Mouse (Mus musculus): ENCODE data around the gene Ksr2. TPM values are rescaled to one million over a fixed set of nuclear protein-coding genes. Genes with fewer than 3 reads are reported as not detected.
"Not testable (repeated sequence)": the region's sequence is repeated elsewhere in the genome, so short reads cannot be mapped to it uniquely, and the experiment has no call there.

Gene Ksr2
- polyA plus RNA-seq, 1 experiment from 2014 or later, result 0.01 TPM

GRCm38 (mm10) chr5:117397371-117397770, 16.4 kb upstream of the Ksr2 start:
- DNase-seq (ENCODE audit: low spot score) (no peak), ATAC-seq (replicated peaks; ENCODE audit: low FRiP score) (no peak)
- no peaks in the 10 kb centered on the region; the same call in 1 of the 2 replicates for H3K4me1 ChIP-seq (replicated peaks; ENCODE audit: control insufficient read depth, insufficient read depth, low read length)
- H3K27me3 ChIP-seq (replicated peaks; ENCODE audit: control insufficient read depth, insufficient read depth, low read length), result no peaks in the 10 kb centered on the region
- H3K36me3 ChIP-seq (ENCODE audit: control insufficient read depth, insufficient read depth, low read length), result no peaks in the 10 kb centered on the region
- WGBS, result 71% methylated on average over 6 of the region's 6 CpGs
- no peak overlapping the region for H3K4me2 ChIP-seq
- no peak overlapping the region for H3K27ac ChIP-seq (ENCODE audit: low read depth, low read length)
- H3K4me3 ChIP-seq (ENCODE audit: low read depth, low read length), result no peak overlapping the region
- H3K9me3 ChIP-seq (ENCODE audit: control insufficient read depth, low read length), result peaks cover 5% of the 10 kb centered on the region
- no peak overlapping the region for H3K9ac ChIP-seq (ENCODE audit: low read depth, low read length)

DNA sequence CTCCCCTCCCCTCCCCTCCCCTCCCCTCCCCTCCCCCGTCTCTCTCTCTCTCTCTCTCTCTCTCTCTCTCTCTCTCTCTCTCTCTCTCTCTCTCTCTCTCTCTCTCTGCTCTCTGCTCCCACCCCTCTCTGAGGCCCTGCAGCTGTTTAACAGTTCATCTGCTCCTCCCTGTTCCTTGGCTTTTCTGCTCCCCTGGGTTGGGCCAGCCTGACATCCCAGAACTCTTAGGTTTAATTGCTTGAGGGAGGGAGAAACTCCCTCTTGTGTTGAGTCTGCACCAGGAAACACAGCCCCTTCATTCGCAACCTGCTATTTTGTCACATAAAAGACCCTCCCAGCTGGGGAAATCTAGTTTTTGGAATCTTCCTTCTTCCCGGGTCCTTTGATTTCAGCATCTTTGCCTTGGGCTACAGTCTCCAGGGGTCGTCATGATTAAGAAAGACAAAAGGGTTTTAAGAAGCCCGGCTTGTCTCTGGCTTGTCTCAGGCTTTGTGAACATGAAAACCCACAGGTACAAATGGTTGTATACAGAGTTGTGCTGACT, 15.7 kb upstream of the Ksr2 start:
- ATAC-seq (replicated peaks; ENCODE audit: low FRiP score) (no peak), DNase-seq (ENCODE audit: low spot score) (no peak)
- no peak overlapping the region for H3K4me3 ChIP-seq (ENCODE audit: low read depth, low read length)
- no peaks in the 10 kb centered on the region for H3K27me3 ChIP-seq (replicated peaks; ENCODE audit: control insufficient read depth, insufficient read depth, low read length)
- no peak overlapping the region for H3K27ac ChIP-seq (ENCODE audit: low read depth, low read length)
- WGBS, result 60% methylated on average over 4 of the region's 5 CpGs
- peaks cover under 1% of the 10 kb centered on the region; the same call in 1 of the 2 replicates for H3K9me3 ChIP-seq (ENCODE audit: control insufficient read depth, low read length)
- H3K4me2 ChIP-seq, result no peak overlapping the region
- no peaks in the 10 kb centered on the region; the same call in 1 of the 2 replicates for H3K4me1 ChIP-seq (replicated peaks; ENCODE audit: control insufficient read depth, insufficient read depth, low read length)
- no peak overlapping the region for H3K9ac ChIP-seq (ENCODE audit: low read depth, low read length)
- no peaks in the 10 kb centered on the region for H3K36me3 ChIP-seq (ENCODE audit: control insufficient read depth, insufficient read depth, low read length)

GRCm38 (mm10) chr5:117399281-117399680, 14.5 kb upstream of the Ksr2 start:
- H3K4me1 ChIP-seq (replicated peaks; ENCODE audit: control insufficient read depth, insufficient read depth, low read length), result no peaks in the 10 kb centered on the region; the same call in 1 of the 2 replicates
- DNase-seq (ENCODE audit: low spot score), result no peak
- H3K27ac ChIP-seq (ENCODE audit: low read depth, low read length), result no peak overlapping the region
- H3K27me3 ChIP-seq (replicated peaks; ENCODE audit: control insufficient read depth, insufficient read depth, low read length), result no peaks in the 10 kb centered on the region
- no peak overlapping the region for H3K4me2 ChIP-seq
- H3K9ac ChIP-seq (ENCODE audit: low read depth, low read length), result no peak overlapping the region
- 70% methylated on average over 9 of the region's 9 CpGs for WGBS
- H3K36me3 ChIP-seq (ENCODE audit: control insufficient read depth, insufficient read depth, low read length), result no peaks in the 10 kb centered on the region
- H3K4me3 ChIP-seq (ENCODE audit: low read depth, low read length), result no peak overlapping the region
- no peak for ATAC-seq (replicated peaks; ENCODE audit: low FRiP score)
- H3K9me3 ChIP-seq (ENCODE audit: control insufficient read depth, low read length), result no peaks in the 10 kb centered on the region

- Histone ChIP-seq H3K9ac (ENCODE audit: low read depth, low read length) (no peak overlapping the region), H3K36me3 (ENCODE audit: control insufficient read depth, insufficient read depth, low read length) (no peaks in the 10 kb centered on the region), H3K27ac (ENCODE audit: low read depth, low read length) (no peak overlapping the region), H3K4me3 (ENCODE audit: low read depth, low read length) (no peak overlapping the region), H3K9me3 (ENCODE audit: control insufficient read depth, low read length) (no peaks in the 10 kb centered on the region), H3K4me2 (no peak overlapping the region), H3K27me3 (replicated peaks; ENCODE audit: control insufficient read depth, insufficient read depth, low read length) (no peaks in the 10 kb centered on the region), H3K4me1 (replicated peaks; ENCODE audit: control insufficient read depth, insufficient read depth, low read length) (no peaks in the 10 kb centered on the region)
- ATAC-seq (replicated peaks; ENCODE audit: low FRiP score), result no peak
- DNase-seq (ENCODE audit: low spot score), result no peak
- WGBS, result 79% methylated on average over 8 of the region's 8 CpGs
Observed at GRCm38 (mm10) chr5:117403609-117404008, 10.2 kb upstream of the Ksr2 start.

DNA sequence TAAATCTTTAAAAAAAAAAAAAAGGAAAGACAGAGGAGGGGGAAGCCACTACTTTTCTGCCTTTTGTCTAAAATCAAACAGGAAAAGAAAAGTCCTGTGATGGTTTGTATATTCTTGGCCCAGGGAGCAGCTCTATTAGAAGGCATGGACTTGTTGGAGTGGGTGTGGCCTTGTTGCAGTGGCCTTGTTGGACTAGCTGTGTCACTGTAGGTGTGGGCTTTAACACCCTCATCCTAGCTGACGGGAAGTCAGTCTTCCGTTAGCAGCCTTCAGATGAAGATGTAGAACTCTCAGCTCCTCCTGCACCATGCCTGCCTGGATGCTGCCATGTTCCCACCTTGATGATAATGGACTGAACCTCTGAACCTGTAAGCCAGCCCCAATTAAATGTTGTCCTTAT, 9.1 kb upstream of the Ksr2 start:
- not testable (repeated sequence) for ATAC-seq (replicated peaks; ENCODE audit: low FRiP score); H3K27ac ChIP-seq (ENCODE audit: low read depth, low read length); H3K4me2 ChIP-seq; H3K4me1 ChIP-seq (replicated peaks; ENCODE audit: control insufficient read depth, insufficient read depth, low read length); H3K4me3 ChIP-seq (ENCODE audit: low read depth, low read length); H3K9ac ChIP-seq (ENCODE audit: low read depth, low read length); DNase-seq (ENCODE audit: low spot score); H3K27me3 ChIP-seq (replicated peaks; ENCODE audit: control insufficient read depth, insufficient read depth, low read length); H3K9me3 ChIP-seq (ENCODE audit: control insufficient read depth, low read length); H3K36me3 ChIP-seq (ENCODE audit: control insufficient read depth, insufficient read depth, low read length)
- 88% methylated on average over 2 of the region's 2 CpGs for WGBS

GRCm38 (mm10) chr5:117408216-117408615, 5.6 kb upstream of the Ksr2 start:
- H3K36me3 ChIP-seq (ENCODE audit: control insufficient read depth, insufficient read depth, low read length), result no peaks in the 10 kb centered on the region
- peaks cover 29% of the 10 kb centered on the region for H3K27me3 ChIP-seq (replicated peaks; ENCODE audit: control insufficient read depth, insufficient read depth, low read length)
- 55% methylated on average over 4 of the region's 4 CpGs for WGBS
- H3K9ac ChIP-seq (ENCODE audit: low read depth, low read length), result no peak overlapping the region
- no peak overlapping the region for H3K4me3 ChIP-seq (ENCODE audit: low read depth, low read length)
- H3K4me1 ChIP-seq (replicated peaks; ENCODE audit: control insufficient read depth, insufficient read depth, low read length), result 0 out of 2 replicates have a peak, but pooled peaks cover under 1% of the 10 kb centered on the region
- H3K4me2 ChIP-seq, result no peak overlapping the region
- no peak for DNase-seq (ENCODE audit: low spot score)
- no peak for ATAC-seq (replicated peaks; ENCODE audit: low FRiP score)
- no peaks in the 10 kb centered on the region for H3K9me3 ChIP-seq (ENCODE audit: control insufficient read depth, low read length)
- no peak overlapping the region for H3K27ac ChIP-seq (ENCODE audit: low read depth, low read length)

- DNase-seq (ENCODE audit: low spot score), result no peak
- H3K27ac ChIP-seq (ENCODE audit: low read depth, low read length), result no peak overlapping the region
- H3K4me2 ChIP-seq, result no peak overlapping the region
- H3K36me3 ChIP-seq (ENCODE audit: control insufficient read depth, insufficient read depth, low read length), result no peaks in the 10 kb centered on the region
- WGBS, result 58% methylated on average over 6 of the region's 6 CpGs
- no peak overlapping the region for H3K9ac ChIP-seq (ENCODE audit: low read depth, low read length)
- no peak overlapping the region for H3K4me3 ChIP-seq (ENCODE audit: low read depth, low read length)
- peaks cover 4% of the 10 kb centered on the region; the same call in 1 of the 2 replicates for H3K4me1 ChIP-seq (replicated peaks; ENCODE audit: control insufficient read depth, insufficient read depth, low read length)
- no peak for ATAC-seq (replicated peaks; ENCODE audit: low FRiP score)
- peaks cover 40% of the 10 kb centered on the region for H3K27me3 ChIP-seq (replicated peaks; ENCODE audit: control insufficient read depth, insufficient read depth, low read length)
- H3K9me3 ChIP-seq (ENCODE audit: control insufficient read depth, low read length), result no peaks in the 10 kb centered on the region
Observed at GRCm38 (mm10) chr5:117409369-117409768, 4.4 kb upstream of the Ksr2 start.

- Histone ChIP-seq H3K27me3 (replicated peaks; ENCODE audit: control insufficient read depth, insufficient read depth, low read length) (peaks cover 57% of the 10 kb centered on the region), H3K4me1 (replicated peaks; ENCODE audit: control insufficient read depth, insufficient read depth, low read length) (peaks cover 4% of the 10 kb centered on the region; the same call in 1 of the 2 replicates), H3K36me3 (ENCODE audit: control insufficient read depth, insufficient read depth, low read length) (no peaks in the 10 kb centered on the region), H3K9me3 (ENCODE audit: control insufficient read depth, low read length) (no peaks in the 10 kb centered on the region), H3K4me2 (peak overlapping the region; percentile 84), H3K4me3 (ENCODE audit: low read depth, low read length) (peak overlapping the region; percentile 54; the same call in 1 of the 2 replicates), H3K27ac (ENCODE audit: low read depth, low read length) (no peak overlapping the region), H3K9ac (ENCODE audit: low read depth, low read length) (no peak overlapping the region)
- ATAC-seq (replicated peaks; ENCODE audit: low FRiP score), result no peak
- WGBS, result 6% methylated on average over 10 of the region's 10 CpGs
- DNase-seq (ENCODE audit: low spot score), result no peak
Observed at GRCm38 (mm10) chr5:117414611-117415010, 811 bp downstream of the Ksr2 start.
